Mouse (Mus musculus) thymus, postnatal 36 days (tissue): ENCODE data around the gene Rpp21.

Source experiments
- DNase-seq, 2 experiments: peaks; one replicate each; pipeline ENCODE4 v3.0.0; 2022; ENCODE audit warnings: mixed read lengths in 2 of 2

The Rpp21 gene

DNA sequence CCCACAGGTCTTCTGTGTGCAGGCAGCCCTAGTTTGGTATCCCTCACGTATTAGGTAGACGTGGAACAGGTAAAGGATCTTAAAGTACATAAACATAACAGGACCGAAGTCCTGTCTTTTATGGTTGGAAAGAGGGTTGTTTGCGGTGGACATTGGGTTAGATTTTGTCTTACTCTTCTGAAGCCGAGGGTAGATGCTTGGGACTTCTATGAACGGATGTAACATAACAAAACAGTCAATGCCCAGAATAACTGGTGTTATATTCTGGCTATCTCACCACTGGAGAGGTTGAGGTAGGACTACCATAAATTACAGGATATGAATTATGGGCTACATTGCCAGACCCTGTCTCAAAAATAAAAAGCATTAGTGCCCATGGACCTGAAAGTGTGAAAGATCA lies at the start of gene Rpp21:
Gene Rpp21, minus strand, starts transcription at position 101 of the 400 bp plus-strand sequence.
- DNase-seq: no peak

DNA sequence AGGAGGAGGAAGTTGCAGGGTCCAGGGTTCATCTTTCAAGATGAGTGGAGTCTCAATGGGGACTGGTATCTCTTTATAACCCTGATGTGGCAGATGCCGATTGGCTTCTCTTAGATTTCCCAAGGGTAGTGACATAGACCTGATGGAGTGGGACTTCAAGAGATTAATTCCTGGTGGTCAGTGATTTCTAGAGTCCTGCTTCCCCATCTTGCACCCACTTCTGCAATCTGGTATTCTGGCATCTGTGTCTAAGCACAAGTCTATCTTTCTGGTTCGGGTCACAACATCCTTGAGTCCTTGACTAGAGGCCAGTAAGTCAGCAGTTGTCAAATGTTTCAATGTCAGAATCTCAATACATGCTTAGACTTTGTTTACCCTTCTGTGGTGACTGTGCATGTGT lies 28.5 kb upstream of the Rpp21 start, which contains the start of gene H2-M10.2:
Gene H2-M10.2, minus strand, starts transcription at position 101 of the 400 bp plus-strand sequence.
- DNase-seq: no peak

DNA sequence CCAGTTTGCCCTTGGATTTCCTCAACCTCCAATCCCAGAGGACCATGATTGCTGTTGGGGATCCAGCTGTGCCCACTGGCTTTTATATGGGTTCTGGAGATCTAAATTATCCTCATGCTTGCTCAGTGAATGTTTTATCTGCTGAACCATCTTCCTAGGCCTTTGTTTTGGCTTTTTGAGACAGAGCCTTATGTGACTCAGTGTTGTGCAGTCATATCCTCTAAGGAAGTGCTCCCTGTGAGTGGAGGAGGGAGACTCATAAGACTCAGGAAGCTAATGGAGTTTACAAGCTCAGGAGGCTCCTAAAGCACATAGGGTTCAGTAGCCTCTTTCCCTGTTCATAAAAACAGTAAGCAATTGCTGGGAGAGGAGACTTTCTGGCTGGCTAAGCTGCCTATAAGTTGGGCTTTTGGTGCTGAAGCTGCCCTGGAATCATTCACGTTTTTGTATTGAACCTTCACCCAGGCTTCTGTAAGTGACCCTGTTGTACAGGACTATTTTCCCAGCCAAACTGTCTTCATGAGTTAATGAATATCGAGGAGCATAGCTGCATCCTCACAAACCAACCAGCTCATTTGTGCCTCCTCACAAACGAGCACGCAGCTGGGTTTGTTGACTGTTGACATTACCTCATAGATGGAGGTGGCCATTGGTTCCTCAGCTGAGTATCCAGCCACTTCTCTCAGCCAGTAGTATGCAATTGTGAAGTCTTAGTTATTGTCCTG lies 23.8 kb upstream of the Rpp21 start:
- no peak for DNase-seq

DNA sequence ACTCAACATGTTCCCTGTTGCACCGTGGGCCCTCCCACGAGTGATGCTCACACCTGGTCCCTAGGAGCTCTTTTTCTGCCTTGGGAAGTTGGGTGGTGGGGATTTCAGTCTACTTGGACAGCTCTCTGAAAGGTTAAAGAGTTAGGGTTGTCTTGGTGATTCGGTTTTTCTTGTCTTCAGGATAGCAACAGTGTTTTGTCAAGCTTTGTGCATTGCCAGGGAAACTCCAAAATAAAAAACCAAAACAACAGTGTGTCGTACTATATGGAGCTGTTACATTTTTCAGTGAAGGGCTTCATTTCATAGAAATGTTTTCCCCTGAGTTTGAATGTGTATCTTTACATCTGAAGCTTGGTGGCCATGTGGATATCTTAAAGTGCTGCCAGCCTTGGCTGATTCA lies 16.9 kb upstream of the Rpp21 start:
- DNase-seq: no peak

DNA sequence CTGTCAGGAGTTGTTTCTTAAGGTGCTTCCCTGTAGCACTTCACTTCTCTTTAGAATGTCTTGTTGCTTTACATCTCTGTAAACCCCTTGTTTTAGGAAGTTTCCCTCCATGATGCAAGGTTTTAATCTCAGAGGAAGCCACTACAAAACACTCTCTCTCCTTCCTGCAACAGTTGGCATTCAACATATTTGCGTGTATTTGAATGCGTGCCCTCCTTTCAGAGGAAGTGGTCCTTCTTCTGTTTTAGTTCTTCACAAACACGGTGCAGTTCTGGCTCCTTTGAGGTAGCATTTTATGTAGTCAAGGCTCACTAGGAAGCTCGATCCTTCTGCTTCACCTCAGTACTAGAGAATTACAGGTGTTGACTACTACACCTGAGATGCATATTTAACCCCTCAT lies 15.9 kb upstream of the Rpp21 start:
- DNase-seq: no peak

DNA sequence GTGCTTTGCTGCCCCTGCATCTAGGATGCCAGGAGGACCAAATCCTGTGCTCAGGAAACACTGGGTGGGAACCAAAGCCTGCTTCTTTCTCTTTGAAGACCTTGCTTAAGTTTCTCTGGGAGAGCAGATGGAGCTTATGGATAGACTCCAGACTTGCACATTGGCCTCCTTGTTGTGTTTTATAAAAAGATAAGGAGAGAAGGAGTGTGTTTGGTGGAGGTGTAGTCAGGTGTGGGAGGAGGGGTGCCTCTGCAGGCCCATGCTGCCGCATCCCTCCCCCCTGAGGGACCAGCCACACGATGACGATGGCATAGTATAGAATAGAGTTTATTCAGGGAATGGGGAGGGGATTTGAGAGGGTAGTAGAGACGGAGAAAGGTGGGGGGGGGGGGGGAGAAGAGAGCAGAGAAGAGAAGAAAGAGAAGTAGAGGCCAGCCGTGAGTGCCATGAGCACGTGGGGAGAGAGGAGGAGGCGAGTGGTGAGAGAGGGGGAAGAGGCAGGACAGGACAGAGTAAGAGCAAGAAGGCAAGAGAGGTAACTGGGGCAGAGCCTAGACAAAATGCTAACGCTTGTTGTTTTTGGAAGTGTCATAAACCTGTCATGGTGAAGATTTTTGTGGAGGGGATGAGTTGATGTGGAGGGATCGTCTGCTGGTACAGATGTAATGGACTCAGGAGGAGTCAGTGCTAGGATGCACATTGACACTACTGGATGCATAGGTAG lies 14.9 kb upstream of the Rpp21 start:
- DNase-seq: no peak

DNA sequence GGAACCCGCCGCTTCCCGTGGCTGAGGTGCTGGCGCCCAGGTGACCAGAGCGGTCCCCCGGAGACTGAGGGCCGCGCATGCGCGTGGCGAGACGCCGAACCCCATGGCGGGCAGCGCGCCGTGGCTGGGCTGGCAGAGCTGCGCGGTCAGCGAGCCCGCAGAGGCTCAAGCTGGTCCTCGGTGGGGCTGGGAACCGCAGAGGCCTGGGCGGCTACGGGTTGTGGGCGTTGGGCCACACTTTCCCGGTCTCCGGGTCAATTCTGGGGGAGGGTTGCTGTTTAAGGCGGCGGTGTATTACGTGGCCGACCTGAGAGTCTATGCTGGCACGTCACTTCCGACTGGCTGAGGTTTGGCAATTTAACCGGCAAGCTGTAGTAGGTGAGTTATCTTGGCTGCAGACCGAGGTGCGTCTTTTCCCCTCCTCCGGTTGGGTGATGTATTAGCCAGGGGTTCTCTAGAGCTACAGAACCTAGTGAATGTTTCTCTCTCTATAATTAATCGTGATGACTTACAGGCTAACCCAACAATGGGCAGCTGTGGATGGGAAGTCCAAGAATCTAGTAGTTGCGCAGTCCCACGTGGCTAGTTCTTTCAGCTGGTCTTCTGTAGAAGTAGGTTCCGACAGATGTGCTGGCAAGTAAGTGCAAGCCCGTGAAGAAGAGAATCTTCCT lies 13.9 kb upstream of the Rpp21 start, which contains the start of gene Trim39:
Gene Trim39, minus strand, starts transcription at position 662 of the 671 bp plus-strand sequence.
- DNase-seq: peak in 1 of 2 experiments; percentile 87

DNA sequence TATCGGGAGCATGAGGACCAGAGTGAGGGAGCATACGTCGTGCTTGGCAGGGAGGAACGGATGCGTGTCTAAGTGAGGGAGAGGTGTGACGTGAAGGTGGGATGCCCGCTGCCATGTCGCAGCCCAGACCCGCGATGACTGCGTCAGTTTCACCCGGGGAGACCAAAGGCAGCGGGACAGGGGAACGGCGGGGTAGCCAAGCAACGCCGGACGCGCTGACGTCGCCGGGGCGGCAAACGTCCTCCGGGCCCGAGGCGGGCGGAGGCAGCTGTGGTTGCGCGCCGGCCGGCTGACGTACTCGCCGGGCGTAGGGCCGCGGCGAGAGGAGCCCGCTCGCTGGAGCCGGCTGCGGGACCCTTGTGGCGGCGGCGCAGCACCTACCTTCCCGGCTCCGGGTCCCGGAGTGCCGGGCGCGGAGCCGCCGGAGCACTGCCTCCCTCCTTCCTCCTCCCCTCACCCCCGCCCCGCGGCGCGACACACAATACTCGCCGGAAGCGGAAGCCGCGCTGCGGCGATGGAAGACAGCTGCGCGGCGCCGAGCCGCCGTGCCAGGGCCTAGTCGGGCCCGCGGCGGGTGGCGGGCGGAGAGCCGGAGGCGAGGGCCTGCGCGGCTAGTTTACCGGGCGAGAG lies 13.2 kb upstream of the Rpp21 start:
- DNase-seq: peak; percentile 93 to 94

DNA sequence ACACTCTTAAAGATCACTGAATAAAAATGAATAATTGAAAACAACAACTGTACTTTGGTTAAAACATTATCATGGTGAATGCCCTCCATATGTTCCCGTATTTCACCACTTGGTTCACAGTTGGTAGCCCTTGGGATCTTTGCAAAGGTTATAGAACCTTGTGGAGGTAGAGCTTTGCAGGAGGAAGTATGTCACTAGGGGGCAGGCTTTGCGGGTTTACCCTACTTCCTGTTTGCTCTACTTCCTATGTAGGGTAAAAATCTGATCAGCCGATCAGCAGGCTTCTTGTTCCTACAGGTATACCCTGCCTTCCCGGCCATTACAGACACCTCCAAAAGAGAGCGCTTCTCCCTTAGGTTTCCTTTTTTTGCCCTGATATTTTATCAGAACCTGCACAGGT lies 8.0 kb upstream of the Rpp21 start:
- DNase-seq: peak; percentile 75

DNA sequence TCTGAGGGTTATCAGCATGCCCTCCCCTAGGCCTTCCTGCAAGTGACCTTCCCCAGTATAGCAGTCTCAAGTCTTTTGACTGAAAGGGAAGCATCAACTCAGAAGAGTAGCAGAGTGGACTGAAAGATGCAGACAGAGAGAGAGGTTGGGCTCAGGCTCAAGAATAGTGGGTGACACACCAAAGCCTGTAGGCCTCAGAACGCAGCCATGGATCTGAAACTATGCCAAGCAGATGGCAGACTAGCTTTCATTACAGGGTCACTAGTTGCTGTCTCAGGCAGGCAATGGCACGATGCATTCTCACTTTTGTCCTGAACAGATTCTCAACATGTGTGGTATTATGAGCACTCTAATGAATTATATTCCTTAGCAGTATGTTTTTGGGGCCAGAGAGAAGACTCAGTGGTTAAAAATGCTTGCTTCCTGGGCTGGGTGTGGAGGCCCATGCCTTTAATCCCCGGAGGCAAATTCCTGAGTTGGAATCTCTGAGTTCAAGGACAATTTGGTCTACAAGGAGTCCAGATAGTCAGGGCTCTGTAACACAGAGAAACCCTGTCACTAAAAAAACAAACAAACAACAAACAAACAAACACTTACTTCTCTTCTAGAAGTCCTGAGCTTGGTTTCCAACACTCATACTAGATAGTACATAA lies 6.5 kb upstream of the Rpp21 start:
- DNase-seq: no peak

DNA sequence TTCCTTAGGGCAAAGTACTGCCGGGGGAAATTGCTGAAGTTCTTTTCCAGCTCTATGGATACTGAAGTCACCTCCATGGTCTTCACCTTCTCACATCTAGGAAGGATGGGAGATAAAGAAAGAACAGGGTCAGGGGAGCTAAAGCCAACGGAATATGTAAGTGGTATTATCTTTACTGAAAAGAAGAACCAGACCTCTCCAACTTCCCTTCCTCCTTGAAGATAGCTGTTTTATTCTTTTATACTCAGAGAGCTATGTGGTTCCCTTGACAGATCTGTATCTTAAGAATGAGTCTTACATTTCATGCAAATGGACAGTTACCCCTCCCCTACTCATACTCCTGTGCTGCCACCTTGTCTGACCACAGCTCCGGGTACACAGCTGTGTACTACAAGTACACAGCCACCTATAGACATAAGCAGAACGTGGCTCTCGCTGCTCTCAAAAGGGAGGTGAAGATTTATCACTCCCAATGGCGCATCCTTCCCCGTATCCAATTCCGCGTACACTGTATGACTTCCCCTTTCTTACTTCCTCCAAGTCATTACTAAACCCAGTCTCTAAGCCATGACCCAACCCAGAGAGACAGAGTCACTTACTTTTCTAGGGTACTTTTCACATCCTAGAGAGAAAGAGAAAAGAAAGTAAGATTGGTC lies 3.8 kb upstream of the Rpp21 start:
- DNase-seq: no peak

DNA sequence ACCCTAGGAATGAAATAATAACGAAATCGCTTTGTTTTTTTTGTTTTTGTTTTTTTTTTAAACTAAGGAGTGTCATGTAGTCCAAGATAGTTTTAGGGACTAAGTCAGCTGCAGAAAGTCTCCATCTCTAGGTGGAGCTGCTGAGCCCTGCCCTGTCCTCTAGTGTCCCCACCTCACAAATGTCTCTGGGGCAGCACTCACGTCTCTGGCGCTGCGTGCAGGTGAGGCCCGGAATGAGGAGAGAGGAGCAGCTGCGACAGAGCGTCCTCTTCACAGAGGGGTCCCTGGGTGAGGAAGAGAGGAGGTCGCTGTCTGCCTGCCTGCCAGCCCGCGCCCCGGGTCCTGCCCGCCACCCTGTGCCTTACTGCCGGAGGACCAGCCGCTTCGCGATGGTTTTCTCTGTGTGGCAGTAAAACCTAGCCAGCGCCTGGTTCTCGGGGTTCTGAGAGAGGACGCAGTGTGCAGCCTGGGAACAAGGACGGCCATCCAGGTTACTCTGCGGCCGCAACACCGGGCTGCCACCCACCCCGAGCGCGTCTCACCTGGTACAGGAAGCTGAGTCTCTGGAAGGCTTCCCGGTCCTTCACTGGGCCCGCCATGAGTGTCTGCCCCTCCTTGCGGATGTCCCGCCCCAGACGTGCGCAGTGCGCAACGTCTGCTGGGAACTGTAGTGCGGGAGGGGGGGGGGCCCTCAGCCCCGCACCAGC lies 475 bp downstream of the Rpp21 start:
- peak; percentile 80 to 87 for DNase-seq

DNA sequence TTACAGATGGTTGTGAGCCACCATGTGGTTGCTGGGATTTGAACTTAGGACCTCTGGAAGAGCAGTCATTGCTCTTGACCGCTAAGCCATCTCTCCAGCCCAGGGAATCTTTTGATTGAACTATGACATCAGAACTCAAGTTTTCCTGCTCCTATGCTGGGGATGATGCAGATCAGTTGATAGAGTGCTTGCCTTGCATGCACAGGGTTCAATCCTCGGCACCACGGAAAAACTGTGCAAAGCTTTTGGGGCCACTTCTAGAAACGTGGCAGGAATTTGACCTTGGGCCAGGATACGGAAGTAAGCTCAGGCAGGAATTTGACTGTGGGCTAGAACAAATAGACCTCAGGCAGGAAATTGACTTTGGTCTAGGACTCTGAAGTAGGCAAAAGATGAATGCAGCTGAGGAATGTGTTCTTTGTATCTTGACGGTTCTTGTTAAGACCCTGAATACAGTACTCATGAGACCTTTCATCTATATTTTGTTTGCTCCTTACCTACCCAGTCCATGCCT lies 4.7 kb downstream of the Rpp21 start:
- DNase-seq: no peak

DNA sequence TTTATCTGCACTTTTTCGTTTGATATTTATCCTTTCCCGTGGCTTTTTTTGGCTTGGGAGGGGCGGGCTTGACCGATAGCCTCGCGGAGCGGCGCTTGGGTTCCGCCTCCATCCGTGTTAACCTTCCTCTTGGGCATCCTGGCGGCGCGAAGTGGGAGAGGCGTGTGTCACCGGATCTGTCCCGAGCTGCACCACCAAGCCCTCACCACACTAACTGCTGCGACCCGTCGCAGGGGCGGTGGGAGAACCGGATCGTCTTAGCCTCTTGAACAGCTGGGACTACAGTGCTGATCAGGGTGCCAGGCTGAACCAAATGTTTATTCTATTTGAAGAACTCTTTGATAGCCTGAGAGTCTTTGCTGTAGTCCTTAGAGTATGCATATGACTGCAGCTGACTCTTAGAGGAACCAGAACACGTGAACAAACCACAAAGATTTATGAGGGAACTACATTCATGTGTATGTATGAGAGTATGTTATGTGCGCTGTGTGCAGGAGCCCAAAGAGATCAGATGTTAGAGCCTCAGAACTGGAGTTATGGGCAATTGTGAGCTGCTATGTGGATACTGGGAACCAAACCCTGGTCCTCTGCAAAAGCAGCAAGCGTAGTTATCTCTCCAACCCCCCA lies 5.5 kb downstream of the Rpp21 start:
- DNase-seq: peak; percentile 55 to 66

DNA sequence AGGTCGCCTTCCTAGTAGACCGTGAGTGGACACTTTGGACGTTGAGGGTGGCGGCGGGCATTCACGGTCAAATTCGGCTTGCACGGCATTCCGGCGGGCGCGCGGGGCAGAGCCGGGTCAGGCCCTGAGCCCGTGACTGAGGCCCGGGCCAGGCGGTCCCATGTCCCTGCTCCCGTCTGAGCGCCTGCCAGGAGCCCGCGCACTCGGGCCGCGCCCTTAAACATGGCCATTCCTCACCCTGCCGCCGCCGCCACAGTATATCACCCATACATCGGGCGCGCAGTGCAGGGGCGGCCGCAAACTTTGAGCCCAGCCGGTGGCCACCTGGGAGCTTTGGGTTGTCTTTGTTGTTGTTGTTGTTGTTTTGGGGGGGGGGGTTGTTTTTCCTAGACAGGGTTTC lies 9.0 kb downstream of the Rpp21 start:
- no peak for DNase-seq

DNA sequence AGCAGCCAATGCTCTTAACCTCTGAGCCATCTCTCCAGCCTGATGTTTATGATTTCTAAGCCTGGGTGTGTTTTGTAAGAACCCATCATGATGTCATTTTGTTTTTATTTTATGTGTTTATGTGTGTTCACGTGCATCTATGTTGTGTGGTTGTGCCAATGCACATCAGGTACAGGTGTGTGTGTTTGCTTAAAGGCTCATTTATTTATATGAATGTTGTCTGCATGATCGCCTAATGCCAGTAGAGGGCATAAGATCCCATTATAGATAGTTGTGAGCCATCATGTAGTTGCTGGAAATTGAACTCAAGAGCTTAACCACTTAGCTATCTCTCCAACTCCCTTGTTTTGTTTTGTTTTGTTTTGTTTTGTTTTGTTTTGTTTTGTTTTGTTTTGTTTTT lies 12.1 kb downstream of the Rpp21 start:
- DNase-seq: no peak

DNA sequence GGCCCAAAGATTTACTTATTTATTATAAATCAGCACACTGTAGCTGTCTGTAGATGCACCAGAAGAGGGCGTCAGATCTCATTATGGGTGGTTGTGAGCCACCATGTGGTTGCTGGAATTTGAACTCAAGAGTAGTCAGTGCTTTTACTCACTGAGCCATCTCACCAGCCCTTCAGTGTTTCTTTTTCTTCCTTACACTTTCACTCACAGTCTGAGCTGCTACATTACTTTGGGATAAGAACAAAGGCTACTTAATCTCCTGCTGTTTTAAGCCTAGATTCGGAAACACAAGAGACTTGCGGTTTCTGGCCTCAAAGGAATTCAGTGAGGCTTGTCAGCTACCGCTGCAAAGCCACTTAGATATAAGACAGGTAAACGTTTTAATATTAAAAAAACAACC lies 13.8 kb downstream of the Rpp21 start:
- no peak for DNase-seq

DNA sequence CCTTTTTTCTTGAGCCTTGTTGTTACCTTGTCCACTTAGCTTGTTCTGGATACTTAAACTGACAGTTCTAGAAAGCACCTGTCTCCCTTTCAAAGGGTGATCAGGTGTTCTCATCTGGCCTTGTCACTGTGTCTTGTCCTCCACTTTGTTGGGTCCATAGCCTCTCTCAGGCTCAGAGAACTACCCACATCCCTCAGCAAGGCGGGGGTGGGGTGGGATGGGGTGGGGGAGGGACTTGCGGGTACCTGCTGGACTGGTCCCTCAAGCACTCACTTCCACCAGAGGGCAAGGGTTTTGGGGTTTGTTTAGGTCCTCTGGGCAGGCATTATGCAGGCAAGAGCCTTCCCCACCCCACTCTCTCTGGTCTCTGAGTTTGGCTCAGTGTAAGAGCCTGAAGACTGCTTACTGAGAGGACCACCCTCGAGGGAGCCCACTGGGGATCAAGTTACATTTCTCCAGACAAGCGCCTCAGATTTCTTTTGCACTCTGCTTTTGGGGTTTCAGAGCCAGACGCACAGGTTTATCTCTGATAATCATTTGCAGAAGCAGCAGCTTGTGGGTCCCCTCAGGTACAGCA lies 17.1 kb downstream of the Rpp21 start:
- no peak for DNase-seq

DNA sequence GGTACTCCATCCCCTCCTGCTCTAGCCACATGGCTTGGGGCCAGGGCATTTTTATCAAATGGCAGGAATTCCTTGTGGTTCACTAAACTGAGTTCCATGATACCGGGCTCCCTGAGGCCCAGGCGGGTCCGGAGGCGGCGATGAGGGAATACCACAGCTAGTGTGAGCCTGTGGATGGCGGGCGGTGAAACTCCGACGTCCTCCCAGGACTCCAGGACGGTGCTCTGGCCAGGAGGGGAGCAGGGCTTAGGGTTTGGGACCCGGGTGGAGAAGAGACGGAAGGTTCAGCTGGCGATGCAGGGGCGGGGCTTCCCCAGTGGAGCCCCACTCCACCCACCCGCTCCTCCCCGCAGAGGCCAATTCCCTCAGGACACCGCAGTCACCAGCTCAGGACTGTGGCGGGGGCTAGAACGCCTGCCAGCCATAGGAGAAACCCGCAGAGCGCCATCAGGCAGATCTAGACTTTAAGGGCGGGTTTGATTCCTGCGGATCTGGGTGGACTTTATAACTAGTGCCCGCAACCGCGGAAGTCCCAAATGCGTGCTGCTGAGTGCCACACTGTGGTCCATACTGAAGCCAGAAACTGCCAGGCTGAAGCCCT lies 20.4 kb downstream of the Rpp21 start:
- DNase-seq: peak in 1 of 2 experiments; percentile 27

DNA sequence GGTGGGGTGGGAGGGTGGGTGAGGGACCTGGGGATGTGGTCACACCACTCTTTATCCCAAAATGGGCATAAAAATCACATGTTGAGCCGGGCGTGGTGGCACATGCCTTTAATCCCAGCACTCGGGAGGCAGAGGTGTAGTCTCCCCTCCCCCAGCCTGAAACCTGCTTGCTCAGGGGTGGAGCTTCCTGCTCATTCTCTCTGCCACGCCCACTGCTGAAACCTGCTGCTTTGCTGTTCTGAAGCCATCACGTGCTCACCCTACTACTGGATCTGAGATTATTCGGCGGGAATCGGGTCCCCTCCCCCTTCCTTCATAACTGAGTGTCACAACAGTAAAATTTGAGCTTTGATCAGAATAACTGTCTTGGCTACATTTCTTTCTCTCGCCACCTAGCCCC lies 22.6 kb downstream of the Rpp21 start:
- peak; percentile 65 to 80 for DNase-seq
